Mouse (Mus musculus) stomach, postnatal 0 days (tissue): ENCODE results near the gene Depp1. TPM values are rescaled to one million over a fixed set of nuclear protein-coding genes. Genes with fewer than 3 reads are reported as not detected.

Experiments
- ATAC-seq: fragments of 200-750 bp; cut with Nextera tagmentation; 2 replicates; pipeline ENCODE4 v1.8.0; 2017; ENCODE audit not compliant: low FRiP score, low TSS enrichment
- DNase-seq: peaks from one replicate; pipeline ENCODE4 v3.0.0-alpha.2; 2016; ENCODE audit warnings: low spot score
- H3K27ac ChIP-seq: fragments of 300-500 bp; sonication (generic); replicated peaks from 2 replicates; pipeline ENCODE4 v1.5.1; 2014; ENCODE audit warnings: mild to moderate bottlenecking, control low read depth
- H3K27me3 ChIP-seq: fragments of 300-500 bp; sonication (generic); 2 replicates; pipeline ENCODE4 v1.6.1; 2014; ENCODE audit warnings: low read length; ENCODE audit not compliant: control insufficient read depth, insufficient read depth
- H3K36me3 ChIP-seq: fragments of 300-500 bp; sonication (generic); 2 replicates; pipeline ENCODE4 v1.6.1; 2014; ENCODE audit warnings: low read length, mixed read lengths; ENCODE audit not compliant: control insufficient read depth, insufficient read depth
- H3K4me1 ChIP-seq: fragments of 300-500 bp; sonication (generic); replicated peaks from 2 replicates; pipeline ENCODE4 v1.6.1; 2014; ENCODE audit warnings: antibody characterized with exemption; ENCODE audit not compliant: control insufficient read depth, insufficient read depth
- H3K4me2 ChIP-seq: fragments of 300-500 bp; sonication (generic); replicated peaks from 2 replicates; pipeline ENCODE4 v1.6.1; 2014; ENCODE audit warnings: low read depth, mild to moderate bottlenecking, control low read depth, moderate library complexity
- H3K4me3 ChIP-seq: fragments of 300-500 bp; sonication (generic); 2 replicates; pipeline ENCODE4 v1.5.1; 2014; ENCODE audit warnings: low read depth, low read length, control low read depth
- H3K9ac ChIP-seq: fragments of 300-500 bp; sonication (generic); 2 replicates; pipeline ENCODE4 v1.6.1; 2014; ENCODE audit warnings: mild to moderate bottlenecking, low read length, control low read depth, mixed read lengths
- H3K9me3 ChIP-seq: fragments of 300-500 bp; sonication (generic); 2 replicates; pipeline ENCODE4 v1.6.1; 2016; ENCODE audit warnings: low read length; ENCODE audit not compliant: control insufficient read depth
- CTCF ChIP-seq: IDR thresholded peaks from 2 replicates; pipeline ENCODE4 v1.5.1; 2016; ENCODE audit warnings: antibody characterized with exemption, low read depth, mild to moderate bottlenecking, moderate library complexity
- EP300 ChIP-seq: optimal IDR thresholded peaks from 2 replicates; pipeline ENCODE3; 2016; ENCODE audit warnings: antibody characterized with exemption
- microRNA-seq: library from miRNA; unstranded; fragments of <30 nt; microRNA quantifications from one replicate; pipeline ENCODE4, GENCODE M21; 2016
- polyA plus RNA-seq: library from polyadenylated mRNA; unstranded; fragments of >200 nt; fragmentation: Nextera tagmentation; extraction: Ambion mirVana; gene quantifications from 2 replicates; pipeline ENCODE4 v1.2.1, GENCODE M21; 2015

Depp1 gene
- polyA plus RNA-seq, 1 experiment from 2014 or later = 37.0 TPM

- Histone ChIP-seq H3K9ac (no peak overlapping the region), H3K4me2 (no peak overlapping the region), H3K27me3 (no peaks in the 10 kb centered on the region), H3K27ac (no peak overlapping the region), H3K4me1 (no peaks in the 10 kb centered on the region), H3K9me3 (no peaks in the 10 kb centered on the region), H3K4me3 (no peak overlapping the region), H3K36me3 (no peaks in the 10 kb centered on the region)
- no peak for ATAC-seq
- no peak for TF ChIP-seq CTCF
- no peak for TF ChIP-seq EP300
- no peak for DNase-seq
These were observed 50.4 kb downstream of the Depp1 start for GRCm38 (mm10) chr6:116700821-116701220.

Small RNAs within 50 kb of the gene (microRNA-seq; reads per million reads assigned to microRNA genes)
- not detected for gene Mir7043

Other genes with a start within 250 kb of the Depp1 start
- gene Alox5, start 189.4 kb upstream of the Depp1 start, polyA plus RNA-seq = 0.45 and 1.3 TPM in 2 replicates
- gene Olfr211, start 161.5 kb upstream of the Depp1 start, polyA plus RNA-seq = not detected in 2 replicates
- not detected in 2 replicates for gene Olfr212, start 144.1 kb upstream of the Depp1 start, polyA plus RNA-seq
- not detected in 2 replicates for gene Olfr213, start 112.2 kb upstream of the Depp1 start, polyA plus RNA-seq
- 0.36 TPM in 2 replicates for gene Gm5580, start 99.5 kb upstream of the Depp1 start, polyA plus RNA-seq
- not detected in 2 replicates for gene Olfr214, start 96.4 kb upstream of the Depp1 start, polyA plus RNA-seq
- not detected in 2 replicates for gene Olfr215, start 66.4 kb upstream of the Depp1 start, polyA plus RNA-seq
- gene Zfp422, start 21.6 kb upstream of the Depp1 start, polyA plus RNA-seq = 52.4 and 54.4 TPM in 2 replicates
- 4.1 and 5.6 TPM in 2 replicates for gene Rassf4, start 23.3 kb downstream of the Depp1 start, polyA plus RNA-seq
- 0.05 and 0.08 TPM in 2 replicates for gene Tmem72, start 66.3 kb downstream of the Depp1 start, polyA plus RNA-seq